Mouse (Mus musculus): ENCODE data around the gene Ddr2. TPM values are rescaled to one million over a fixed set of nuclear protein-coding genes. Genes with fewer than 3 reads are reported as not detected.
A peak's percentile ranks its signal among the peaks of the same experiment; 100 is the strongest.

Ddr2 gene
- polyA plus RNA-seq, 1 experiment from 2014 or later, result 36.0 TPM

DNA sequence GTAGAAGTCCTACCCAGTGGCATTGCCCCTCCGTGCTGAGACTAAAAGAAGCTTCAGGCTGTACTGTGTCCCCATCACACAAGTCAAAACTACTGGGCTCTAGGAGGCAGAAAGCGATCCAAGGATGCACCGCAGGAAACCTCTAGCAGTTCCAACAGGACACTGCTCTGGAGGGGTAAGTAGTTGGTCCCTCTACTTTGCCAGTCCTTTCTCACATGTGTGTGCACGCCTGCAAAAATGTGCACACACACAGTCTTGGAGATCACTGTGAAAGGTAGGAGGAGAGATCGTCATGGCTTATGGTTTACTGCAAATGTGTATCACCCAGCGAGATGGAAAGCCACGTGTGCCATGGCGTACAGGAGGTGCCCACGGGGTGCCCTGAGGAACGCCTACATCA is 157.9 kb downstream of the Ddr2 start:
- Histone ChIP-seq H3K4me1 (ENCODE audit: control insufficient read depth, insufficient read depth, low read length) (no peaks in the 10 kb centered on the region), H3K36me3 (ENCODE audit: control insufficient read depth, insufficient read depth, low read length) (peaks cover 11% of the 10 kb centered on the region), H3K9me3 (ENCODE audit: control insufficient read depth, low read length) (no peaks in the 10 kb centered on the region), H3K9ac (ENCODE audit: low read length) (no peak overlapping the region), H3K27ac (ENCODE audit: low read depth, low read length) (no peak overlapping the region), H3K4me3 (ENCODE audit: low read depth, low read length) (no peak overlapping the region), H3K27me3 (ENCODE audit: control insufficient read depth, insufficient read depth, low read length) (no peaks in the 10 kb centered on the region), H3K4me2 (ENCODE audit: low read depth) (no peak overlapping the region)
- WGBS, result 94% methylated on average over 10 of the region's 10 CpGs
- ATAC-seq (ENCODE audit: insufficient read depth, low FRiP score, low TSS enrichment) (no peak), DNase-seq (ENCODE audit: low spot score) (no peak)

DNA sequence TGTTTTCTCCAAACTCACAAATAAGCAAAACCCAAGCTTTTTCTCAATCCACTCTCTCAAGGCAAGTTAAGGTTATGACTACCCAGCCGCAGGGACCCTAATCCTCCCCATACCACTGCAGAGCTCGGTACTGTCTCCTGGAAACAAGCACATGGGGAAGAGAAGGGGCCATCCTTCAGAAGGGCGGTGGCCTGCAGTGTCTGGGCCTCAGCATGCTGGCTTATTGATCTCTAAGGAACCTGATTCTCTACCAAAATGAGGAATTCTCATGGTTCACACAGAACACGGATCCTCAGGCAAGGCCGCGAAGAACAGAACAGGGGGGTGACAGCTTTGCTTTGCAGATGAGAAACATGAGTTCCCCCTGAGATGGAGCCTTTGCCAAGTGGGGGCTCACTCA is 159.0 kb downstream of the Ddr2 start:
- no peak for ATAC-seq (ENCODE audit: insufficient read depth, low FRiP score, low TSS enrichment)
- Histone ChIP-seq H3K9ac (ENCODE audit: low read length) (no peak overlapping the region), H3K4me1 (ENCODE audit: control insufficient read depth, insufficient read depth, low read length) (no peaks in the 10 kb centered on the region), H3K4me3 (ENCODE audit: low read depth, low read length) (no peak overlapping the region), H3K27me3 (ENCODE audit: control insufficient read depth, insufficient read depth, low read length) (no peaks in the 10 kb centered on the region), H3K9me3 (ENCODE audit: control insufficient read depth, low read length) (no peaks in the 10 kb centered on the region), H3K4me2 (ENCODE audit: low read depth) (no peak overlapping the region), H3K27ac (ENCODE audit: low read depth, low read length) (no peak overlapping the region), H3K36me3 (ENCODE audit: control insufficient read depth, insufficient read depth, low read length) (peaks cover 11% of the 10 kb centered on the region)
- DNase-seq (ENCODE audit: low spot score), result no peak
- WGBS, result 91% methylated on average over 6 of the region's 6 CpGs

DNA sequence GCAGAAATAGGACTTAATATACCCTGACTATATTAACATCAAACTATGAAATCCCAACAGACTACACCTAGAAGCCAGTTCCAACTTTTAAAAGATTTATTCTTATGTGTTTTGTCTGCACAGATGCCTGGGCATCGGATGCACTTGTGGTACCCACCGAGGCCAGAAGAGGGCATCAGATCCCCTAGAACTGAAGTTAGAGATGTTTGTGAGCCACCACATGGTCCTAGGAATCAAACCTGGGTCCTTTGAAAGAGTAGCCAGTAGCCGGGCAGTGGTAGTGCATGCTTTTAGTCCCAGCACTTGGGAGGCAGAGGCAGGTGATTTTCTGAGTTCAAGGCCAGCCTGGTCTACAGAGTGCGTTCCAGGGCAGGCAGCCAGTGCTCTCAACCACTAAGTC is 159.9 kb downstream of the Ddr2 start:
- H3K4me3 ChIP-seq (ENCODE audit: low read depth, low read length), result no peak overlapping the region
- ATAC-seq (ENCODE audit: insufficient read depth, low FRiP score, low TSS enrichment) (no peak), DNase-seq (ENCODE audit: low spot score) (no peak)
- H3K4me2 ChIP-seq (ENCODE audit: low read depth), result no peak overlapping the region
- no peaks in the 10 kb centered on the region for H3K9me3 ChIP-seq (ENCODE audit: control insufficient read depth, low read length)
- 90% methylated on average over 4 of the region's 4 CpGs for WGBS
- H3K27ac ChIP-seq (ENCODE audit: low read depth, low read length), result no peak overlapping the region
- H3K36me3 ChIP-seq (ENCODE audit: control insufficient read depth, insufficient read depth, low read length), result peaks cover 11% of the 10 kb centered on the region
- H3K9ac ChIP-seq (ENCODE audit: low read length), result no peak overlapping the region
- no peaks in the 10 kb centered on the region for H3K27me3 ChIP-seq (ENCODE audit: control insufficient read depth, insufficient read depth, low read length)
- no peaks in the 10 kb centered on the region for H3K4me1 ChIP-seq (ENCODE audit: control insufficient read depth, insufficient read depth, low read length)

DNA sequence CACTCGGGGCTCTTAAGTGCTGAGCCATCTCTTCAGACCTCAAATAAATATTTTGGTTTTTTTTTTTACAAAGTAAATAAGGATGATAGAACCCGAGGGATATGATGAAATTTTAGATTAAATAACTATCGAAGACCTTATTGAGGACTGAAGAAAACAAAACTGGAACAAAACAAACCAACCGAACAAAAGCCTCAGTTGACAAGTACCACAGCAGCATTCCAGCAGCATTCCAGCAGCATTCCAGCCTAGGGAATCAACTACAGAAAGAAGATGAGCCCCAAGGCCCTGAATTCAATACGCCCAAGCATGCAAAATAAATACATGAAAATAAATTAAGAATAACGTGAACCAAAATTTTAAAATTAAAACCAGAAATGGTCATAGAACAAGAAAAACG is 160.6 kb downstream of the Ddr2 start:
- Histone ChIP-seq H3K4me3 (ENCODE audit: low read depth, low read length) (no peak overlapping the region), H3K27ac (ENCODE audit: low read depth, low read length) (no peak overlapping the region), H3K9ac (ENCODE audit: low read length) (no peak overlapping the region), H3K4me1 (ENCODE audit: control insufficient read depth, insufficient read depth, low read length) (no peaks in the 10 kb centered on the region), H3K36me3 (ENCODE audit: control insufficient read depth, insufficient read depth, low read length) (peaks cover 11% of the 10 kb centered on the region), H3K9me3 (ENCODE audit: control insufficient read depth, low read length) (no peaks in the 10 kb centered on the region), H3K27me3 (ENCODE audit: control insufficient read depth, insufficient read depth, low read length) (no peaks in the 10 kb centered on the region), H3K4me2 (ENCODE audit: low read depth) (no peak overlapping the region)
- DNase-seq (ENCODE audit: low spot score) (no peak), ATAC-seq (ENCODE audit: insufficient read depth, low FRiP score, low TSS enrichment) (no peak)
- 84% methylated on average over 7 of the region's 7 CpGs for WGBS

DNA sequence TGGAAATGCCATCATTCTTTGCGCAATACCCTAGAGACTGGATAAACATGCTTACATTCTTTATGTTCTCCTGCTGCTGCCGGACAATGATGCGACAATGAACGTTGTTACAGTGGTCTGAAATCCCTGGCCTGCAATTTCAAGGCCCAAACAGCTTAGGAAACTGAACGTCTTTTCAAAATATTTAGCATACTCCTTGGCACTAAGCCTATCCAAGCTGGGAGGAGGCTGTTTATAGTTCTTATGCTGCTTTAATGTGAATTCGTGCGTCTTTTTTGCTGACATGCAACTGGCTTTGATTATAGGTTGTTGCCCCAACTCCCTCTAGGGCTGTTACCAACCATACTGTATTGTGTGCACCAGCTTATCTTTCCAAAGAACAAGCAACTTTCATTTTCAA is 161.7 kb downstream of the Ddr2 start:
- H3K4me1 ChIP-seq (ENCODE audit: control insufficient read depth, insufficient read depth, low read length), result no peaks in the 10 kb centered on the region
- no peaks in the 10 kb centered on the region for H3K27me3 ChIP-seq (ENCODE audit: control insufficient read depth, insufficient read depth, low read length)
- H3K27ac ChIP-seq (ENCODE audit: low read depth, low read length), result no peak overlapping the region
- H3K4me3 ChIP-seq (ENCODE audit: low read depth, low read length), result no peak overlapping the region
- H3K9me3 ChIP-seq (ENCODE audit: control insufficient read depth, low read length), result no peaks in the 10 kb centered on the region
- peaks cover 7% of the 10 kb centered on the region for H3K36me3 ChIP-seq (ENCODE audit: control insufficient read depth, insufficient read depth, low read length)
- DNase-seq (ENCODE audit: low spot score) (no peak), ATAC-seq (ENCODE audit: insufficient read depth, low FRiP score, low TSS enrichment) (no peak)
- no peak overlapping the region for H3K9ac ChIP-seq (ENCODE audit: low read length)
- WGBS, result 87% methylated on average over 7 of the region's 7 CpGs
- no peak overlapping the region for H3K4me2 ChIP-seq (ENCODE audit: low read depth)

DNA sequence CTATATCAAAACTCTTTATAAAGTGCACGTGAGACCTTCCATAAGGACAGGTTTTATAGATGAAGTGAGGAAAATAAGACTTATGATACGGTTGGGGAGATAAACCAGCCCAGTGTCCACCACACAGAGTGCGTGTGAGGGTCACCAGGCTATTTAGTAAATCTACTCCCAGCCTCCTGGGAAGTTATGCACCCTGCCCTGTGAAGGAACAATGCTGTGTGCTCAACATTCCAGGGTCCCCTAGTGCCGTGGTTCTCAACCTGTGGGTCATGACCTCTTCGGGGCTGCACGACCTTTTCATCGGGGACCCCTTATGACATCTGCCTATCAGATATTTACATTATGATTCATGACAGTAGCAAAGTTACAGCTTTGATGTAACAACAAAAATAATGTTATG is 162.3 kb downstream of the Ddr2 start:
- Histone ChIP-seq H3K36me3 (ENCODE audit: control insufficient read depth, insufficient read depth, low read length) (peaks cover 7% of the 10 kb centered on the region), H3K9ac (ENCODE audit: low read length) (no peak overlapping the region), H3K27ac (ENCODE audit: low read depth, low read length) (no peak overlapping the region), H3K4me1 (ENCODE audit: control insufficient read depth, insufficient read depth, low read length) (no peaks in the 10 kb centered on the region), H3K27me3 (ENCODE audit: control insufficient read depth, insufficient read depth, low read length) (no peaks in the 10 kb centered on the region), H3K4me3 (ENCODE audit: low read depth, low read length) (no peak overlapping the region), H3K4me2 (ENCODE audit: low read depth) (no peak overlapping the region), H3K9me3 (ENCODE audit: control insufficient read depth, low read length) (no peaks in the 10 kb centered on the region)
- ATAC-seq (ENCODE audit: insufficient read depth, low FRiP score, low TSS enrichment) (no peak), DNase-seq (ENCODE audit: low spot score) (no peak)
- WGBS, result 72% methylated on average over 7 of the region's 7 CpGs

DNA sequence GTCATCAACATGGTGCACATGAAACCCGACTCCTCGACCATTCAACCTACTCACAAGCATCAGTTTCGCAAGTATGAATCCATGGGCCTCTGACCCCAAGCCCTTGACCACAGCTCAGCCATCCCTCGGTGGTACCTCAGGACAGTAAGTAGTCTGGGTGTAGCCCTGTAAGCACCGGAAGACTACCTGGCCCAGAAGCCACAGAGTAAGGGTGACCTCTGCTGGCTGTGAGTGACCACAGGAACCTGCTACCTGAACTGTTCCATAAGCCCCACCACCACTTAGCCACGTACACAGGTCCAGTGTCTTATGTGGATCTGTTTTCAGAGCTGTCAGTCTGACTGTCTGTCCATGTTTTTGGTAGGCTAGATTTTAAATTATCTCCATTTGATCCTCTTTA is 162.9 kb downstream of the Ddr2 start:
- ATAC-seq (ENCODE audit: insufficient read depth, low FRiP score, low TSS enrichment) (no peak), DNase-seq (ENCODE audit: low spot score) (no peak)
- Histone ChIP-seq H3K4me1 (ENCODE audit: control insufficient read depth, insufficient read depth, low read length) (no peaks in the 10 kb centered on the region), H3K27ac (ENCODE audit: low read depth, low read length) (no peak overlapping the region), H3K9me3 (ENCODE audit: control insufficient read depth, low read length) (no peaks in the 10 kb centered on the region), H3K27me3 (ENCODE audit: control insufficient read depth, insufficient read depth, low read length) (no peaks in the 10 kb centered on the region), H3K4me2 (ENCODE audit: low read depth) (no peak overlapping the region), H3K36me3 (ENCODE audit: control insufficient read depth, insufficient read depth, low read length) (peaks cover 4% of the 10 kb centered on the region; the same call in 1 of the 2 replicates), H3K4me3 (ENCODE audit: low read depth, low read length) (no peak overlapping the region), H3K9ac (ENCODE audit: low read length) (no peak overlapping the region)
- 87% methylated on average over 6 of the region's 6 CpGs for WGBS

DNA sequence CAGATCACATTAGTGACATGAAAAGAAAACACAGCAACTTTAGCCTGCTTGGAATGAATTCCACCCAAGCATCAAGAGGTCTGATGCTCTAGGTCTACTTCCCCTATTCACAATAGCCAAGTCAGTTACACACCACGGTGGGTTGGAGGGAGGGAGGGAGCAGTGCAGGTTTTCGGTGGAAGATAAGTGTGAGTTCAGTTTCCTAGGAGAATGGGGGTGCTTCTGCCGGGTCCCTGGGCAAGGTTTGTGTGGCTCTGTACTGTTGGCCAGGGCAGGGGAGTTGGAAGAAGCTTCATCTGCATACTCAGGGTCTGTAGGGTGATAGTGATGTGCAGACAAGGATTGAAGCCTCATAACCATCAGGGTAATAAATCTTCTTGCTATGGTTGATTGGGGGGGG is 164.6 kb downstream of the Ddr2 start:
- Histone ChIP-seq H3K9me3 (ENCODE audit: control insufficient read depth, low read length) (no peaks in the 10 kb centered on the region), H3K27me3 (ENCODE audit: control insufficient read depth, insufficient read depth, low read length) (no peaks in the 10 kb centered on the region), H3K27ac (ENCODE audit: low read depth, low read length) (no peak overlapping the region), H3K4me3 (ENCODE audit: low read depth, low read length) (no peak overlapping the region), H3K36me3 (ENCODE audit: control insufficient read depth, insufficient read depth, low read length) (no peaks in the 10 kb centered on the region), H3K4me1 (ENCODE audit: control insufficient read depth, insufficient read depth, low read length) (no peaks in the 10 kb centered on the region), H3K4me2 (ENCODE audit: low read depth) (no peak overlapping the region), H3K9ac (ENCODE audit: low read length) (no peak overlapping the region)
- WGBS, result 69% methylated on average over 3 of the region's 3 CpGs
- no peak for ATAC-seq (ENCODE audit: insufficient read depth, low FRiP score, low TSS enrichment)
- DNase-seq (ENCODE audit: low spot score), result no peak

DNA sequence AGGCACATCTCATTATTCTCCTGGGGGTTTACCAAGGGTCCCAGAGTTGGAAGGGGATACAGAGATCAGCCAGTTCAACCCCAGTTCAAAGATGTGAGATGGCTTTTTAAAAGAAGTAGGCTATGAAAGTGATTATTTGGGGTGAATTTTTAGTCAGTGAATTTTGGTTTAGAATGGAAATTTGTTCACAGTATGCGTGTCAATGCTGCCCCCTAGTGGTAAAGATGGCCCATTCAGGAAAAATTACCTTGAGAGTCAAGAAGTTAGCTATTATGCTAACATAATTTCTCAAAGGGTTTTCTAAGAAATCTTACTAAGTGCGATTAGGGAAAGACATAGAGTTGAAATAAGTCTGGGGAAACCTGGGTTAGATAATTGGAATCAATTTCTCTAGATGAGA is 171.2 kb downstream of the Ddr2 start:
- Histone ChIP-seq H3K27ac (ENCODE audit: low read depth, low read length) (no peak overlapping the region), H3K4me3 (ENCODE audit: low read depth, low read length) (no peak overlapping the region), H3K4me2 (ENCODE audit: low read depth) (no peak overlapping the region), H3K36me3 (ENCODE audit: control insufficient read depth, insufficient read depth, low read length) (no peaks in the 10 kb centered on the region), H3K4me1 (ENCODE audit: control insufficient read depth, insufficient read depth, low read length) (no peaks in the 10 kb centered on the region), H3K9me3 (ENCODE audit: control insufficient read depth, low read length) (no peaks in the 10 kb centered on the region), H3K27me3 (ENCODE audit: control insufficient read depth, insufficient read depth, low read length) (no peaks in the 10 kb centered on the region), H3K9ac (ENCODE audit: low read length) (no peak overlapping the region)
- WGBS, result 14% methylated on average over 2 of the region's 2 CpGs
- ATAC-seq (ENCODE audit: insufficient read depth, low FRiP score, low TSS enrichment) (no peak), DNase-seq (ENCODE audit: low spot score) (peak; percentile 49)
